Mouse (Mus musculus) olfactory bulb, adult 2 months (tissue): ENCODE data around the gene Rhot2.

ENCODE experiments used
- CTCF ChIP-seq: fragments of 200-500 bp; IDR thresholded peaks from 2 replicates; pipeline ENCODE4 v1.5.1; 2012; ENCODE audit warnings: low read depth, mild to moderate bottlenecking, low read length, moderate library complexity; ENCODE audit not compliant: insufficient read depth
- POLR2A ChIP-seq: fragments of 200-500 bp; IDR thresholded peaks from 2 replicates; pipeline ENCODE4 v1.6.1; 2012; ENCODE audit warnings: mild to moderate bottlenecking, low read depth, low read length, moderate library complexity; ENCODE audit not compliant: insufficient read depth

GRCm38 (mm10) chr17:25825984-25826570, 18.6 kb downstream of the Rhot2 start:
- TF ChIP-seq CTCF = no peak
- no peak for TF ChIP-seq POLR2A
